Mouse (Mus musculus) heart, embryonic 13.5 days (tissue): ENCODE data around the gene Tbc1d25. TPM values are rescaled to one million over a fixed set of nuclear protein-coding genes. Genes with fewer than 3 reads are reported as not detected.
A peak's percentile ranks its signal among the peaks of the same experiment; 100 is the strongest.

Experiments used
- ATAC-seq: fragments of 200-750 bp; cut with Nextera tagmentation; 2 replicates; pipeline ENCODE4 v1.8.0; 2017; ENCODE audit warnings: moderate TSS enrichment; ENCODE audit not compliant: insufficient number of reproducible peaks, low FRiP score, low TSS enrichment; ENCODE audit errors: extremely low read depth
- H3K27ac ChIP-seq: fragments of 300-500 bp; sonication (generic); replicated peaks from 2 replicates; pipeline ENCODE4 v1.5.1; 2015; ENCODE audit warnings: moderate library complexity, mild to moderate bottlenecking, inconsistent platforms
- H3K27me3 ChIP-seq: fragments of 300-500 bp; sonication (generic); replicated peaks from 2 replicates; pipeline ENCODE4 v1.6.1; 2015; ENCODE audit warnings: mild to moderate bottlenecking, inconsistent platforms
- H3K36me3 ChIP-seq: fragments of 300-500 bp; sonication (generic); 2 replicates; pipeline ENCODE4 v1.6.1; 2015; ENCODE audit warnings: mild to moderate bottlenecking, inconsistent platforms
- H3K4me1 ChIP-seq: fragments of 300-500 bp; sonication (generic); 2 replicates; pipeline ENCODE4 v1.6.1; 2015; ENCODE audit warnings: inconsistent platforms
- H3K4me2 ChIP-seq: fragments of 300-500 bp; sonication (generic); 2 replicates; pipeline ENCODE4 v1.6.1; 2015; ENCODE audit warnings: inconsistent platforms, mild to moderate bottlenecking, moderate library complexity
- H3K4me3 ChIP-seq: fragments of 300-500 bp; sonication (generic); 2 replicates; pipeline ENCODE4 v1.5.1; 2015; ENCODE audit warnings: moderate library complexity, mild to moderate bottlenecking, inconsistent platforms
- H3K9ac ChIP-seq: fragments of 300-500 bp; sonication (generic); 2 replicates; pipeline ENCODE4 v1.6.1; 2015; ENCODE audit warnings: inconsistent platforms, mild to moderate bottlenecking, moderate library complexity
- H3K9me3 ChIP-seq: fragments of 300-500 bp; sonication (generic); 2 replicates; pipeline ENCODE4 v1.6.1; 2016; ENCODE audit warnings: inconsistent platforms
- WGBS: fragments of 180-500 bp; shearing (Covaris S2); methylation state at CpG from one replicate; pipeline ENCODE4 v1.1.7; 2015; ENCODE audit warnings: mixed read lengths; 5-methylcytosine and 5-hydroxymethylcytosine counted together
- polyA plus RNA-seq: library from polyadenylated mRNA; unstranded; fragments of >200 nt; fragmentation: Nextera tagmentation; extraction: Ambion mirVana; gene quantifications from 2 replicates; pipeline ENCODE4 v1.2.1, GENCODE M21; 2015

Tbc1d25 gene
- polyA plus RNA-seq, 1 experiment from 2014 or later: 9.0 TPM

DNA sequence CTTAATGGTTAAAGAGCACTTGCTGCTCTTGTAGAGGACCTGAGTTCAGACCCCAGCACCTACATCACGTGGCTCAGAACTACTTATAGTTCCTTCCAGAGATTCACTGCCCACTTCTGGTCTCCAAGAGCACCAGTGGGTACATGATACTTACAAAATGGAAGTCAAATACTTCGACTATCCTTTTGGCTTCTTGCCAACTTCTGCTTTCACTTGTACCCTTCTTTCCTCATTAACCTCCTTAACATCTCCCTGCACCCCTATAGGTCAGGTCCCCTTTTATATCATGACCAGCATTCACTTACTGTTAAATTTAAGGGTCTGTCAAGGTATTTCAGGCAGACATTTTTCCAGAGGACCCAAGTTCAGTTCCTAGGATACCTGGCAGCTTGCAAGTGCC, 40.1 kb downstream of the Tbc1d25 start:
- WGBS: 49% methylated on average over 2 of the region's 2 CpGs

GRCm38 (mm10) chrX:8132017-8132976, 43.7 kb downstream of the Tbc1d25 start, which contains the start of gene Wdr13:
Wdr13 (minus strand) TSS chrX:8132892.
- peak within 1 kb of the TSS; percentile 64 for H3K4me3 ChIP-seq
- peak within 1 kb of the TSS; percentile 81 for H3K9ac ChIP-seq
- H3K9me3 ChIP-seq: no peaks in the 10 kb centered on the region
- H3K4me2 ChIP-seq: peak within 1 kb of the TSS; percentile 69
- H3K36me3 ChIP-seq: peaks cover 36% of the 10 kb centered on the region
- H3K27ac ChIP-seq: peak within 1 kb of the TSS; percentile 98
- peak; percentile 90 for ATAC-seq
- 5% methylated on average over 40 of the region's 40 CpGs for WGBS
- peaks cover 7% of the 10 kb centered on the region; the same call in 1 of the 2 replicates for H3K4me1 ChIP-seq
- H3K27me3 ChIP-seq: no peaks in the 10 kb centered on the region

More for the DNA sequence above, 40.1 kb downstream of the Tbc1d25 start:
- H3K9me3 ChIP-seq: no peaks in the 10 kb centered on the region
- ATAC-seq: no peak
- H3K36me3 ChIP-seq: peaks cover 42% of the 10 kb centered on the region
- peaks cover 7% of the 10 kb centered on the region; the same call in 1 of the 2 replicates for H3K4me1 ChIP-seq
- no peak overlapping the region for H3K27ac ChIP-seq
- H3K9ac ChIP-seq: no peak overlapping the region
- no peak overlapping the region for H3K4me3 ChIP-seq
- H3K4me2 ChIP-seq: no peak overlapping the region
- no peaks in the 10 kb centered on the region for H3K27me3 ChIP-seq

DNA sequence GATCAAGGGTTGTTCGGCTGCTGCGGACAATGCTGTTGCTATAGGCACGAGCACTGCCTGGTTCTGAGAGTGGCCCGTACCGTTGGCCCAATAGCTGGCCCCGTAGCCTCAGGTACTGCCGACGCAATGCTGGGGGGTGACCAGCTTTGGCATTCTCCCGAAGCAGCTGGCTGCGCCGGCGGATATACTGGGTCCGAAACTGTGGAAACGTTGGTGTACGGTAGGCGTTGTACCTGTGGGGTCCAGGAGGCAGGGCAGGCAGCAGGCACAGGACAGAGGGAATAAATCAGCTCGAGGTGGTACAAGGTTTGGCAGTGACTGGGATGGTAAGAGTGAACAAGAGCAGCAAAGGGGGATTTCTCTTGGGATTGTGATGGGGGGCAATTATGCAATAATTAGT, 44.6 kb downstream of the Tbc1d25 start:
- Histone ChIP-seq H3K4me2 (peak overlapping the region; percentile 69), H3K4me1 (peaks cover 7% of the 10 kb centered on the region; the same call in 1 of the 2 replicates), H3K27ac (peak overlapping the region; percentile 98), H3K27me3 (no peaks in the 10 kb centered on the region), H3K36me3 (peaks cover 40% of the 10 kb centered on the region), H3K4me3 (peak overlapping the region; percentile 64), H3K9me3 (no peaks in the 10 kb centered on the region), H3K9ac (peak overlapping the region; percentile 81; the same call in 1 of the 2 replicates)
- 85% methylated on average over 17 of the region's 17 CpGs for WGBS
- no peak for ATAC-seq

- no peaks in the 10 kb centered on the region for H3K27me3 ChIP-seq
- 75% methylated on average over 7 of the region's 7 CpGs for WGBS
- no peaks in the 10 kb centered on the region for H3K9me3 ChIP-seq
- no peaks in the 10 kb centered on the region for H3K4me1 ChIP-seq
- no peak overlapping the region for H3K4me3 ChIP-seq
- H3K36me3 ChIP-seq: peaks cover 60% of the 10 kb centered on the region
- H3K27ac ChIP-seq: no peak overlapping the region
- no peak for ATAC-seq
- H3K9ac ChIP-seq: no peak overlapping the region
- no peak overlapping the region for H3K4me2 ChIP-seq
Observed at GRCm38 (mm10) chrX:8125235-8125634, 50.7 kb downstream of the Tbc1d25 start.

DNA sequence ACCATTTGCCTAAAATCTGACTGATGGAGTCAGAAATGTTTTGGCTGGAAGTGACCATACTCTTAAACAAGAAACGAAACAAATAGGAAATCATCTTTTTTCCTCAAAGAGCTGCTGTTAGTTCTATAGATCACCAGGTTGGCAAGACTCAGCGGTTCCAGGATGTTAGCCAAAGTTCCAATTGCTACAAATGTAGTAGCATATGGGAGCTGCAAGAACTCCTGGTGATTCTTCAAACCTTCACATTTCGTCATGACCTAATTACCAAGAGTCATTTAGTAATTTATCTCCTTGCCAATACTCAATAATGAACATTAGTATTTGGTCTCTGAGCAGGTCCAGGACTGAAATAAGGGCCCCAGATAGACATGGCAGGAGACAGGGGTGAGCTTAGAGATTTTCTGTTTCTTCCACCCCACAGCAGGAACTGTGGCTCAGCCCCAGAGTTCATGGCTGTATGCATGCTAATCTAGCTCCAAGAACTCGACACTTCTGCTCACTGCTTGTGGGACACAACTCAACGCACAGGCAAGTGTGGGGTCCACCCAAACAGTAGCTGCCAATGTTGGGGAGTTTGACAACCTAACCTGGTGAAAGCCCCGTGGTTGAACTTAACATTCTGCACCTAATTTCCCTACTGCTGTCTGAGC, 52.0 kb downstream of the Tbc1d25 start:
- Histone ChIP-seq H3K27me3 (no peaks in the 10 kb centered on the region), H3K36me3 (peaks cover 52% of the 10 kb centered on the region), H3K9me3 (no peaks in the 10 kb centered on the region), H3K27ac (no peak overlapping the region), H3K4me3 (no peak overlapping the region), H3K4me2 (no peak overlapping the region), H3K4me1 (no peaks in the 10 kb centered on the region), H3K9ac (no peak overlapping the region)
- 72% methylated on average over 6 of the region's 6 CpGs for WGBS
- no peak for ATAC-seq

DNA sequence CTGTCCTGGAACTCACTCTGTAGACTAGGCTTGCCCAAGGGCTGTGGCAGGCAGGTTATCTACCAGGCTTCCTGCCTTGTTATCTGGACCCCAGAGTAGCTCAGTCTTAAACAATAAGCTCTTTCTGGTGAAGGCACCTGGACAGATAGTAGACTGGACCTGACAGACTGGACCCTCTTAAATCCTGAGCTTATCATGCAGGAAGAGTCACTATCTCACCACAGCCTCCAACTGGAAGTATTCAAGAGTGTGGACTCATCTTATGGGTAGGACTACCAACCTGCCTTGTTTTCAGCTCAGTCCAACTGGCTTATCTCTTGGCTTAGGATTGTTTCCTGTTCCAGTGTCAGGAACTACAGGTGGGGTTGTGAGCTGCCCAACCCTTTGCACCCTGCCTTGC, 58.7 kb downstream of the Tbc1d25 start:
- H3K9ac ChIP-seq: no peak overlapping the region
- H3K27me3 ChIP-seq: no peaks in the 10 kb centered on the region
- H3K9me3 ChIP-seq: no peaks in the 10 kb centered on the region
- no peaks in the 10 kb centered on the region for H3K4me1 ChIP-seq
- no peak overlapping the region for H3K4me3 ChIP-seq
- no peak overlapping the region for H3K27ac ChIP-seq
- no peak for ATAC-seq
- H3K4me2 ChIP-seq: no peak overlapping the region
- 0 out of 2 replicates have a peak, but pooled peaks cover 5% of the 10 kb centered on the region for H3K36me3 ChIP-seq

DNA sequence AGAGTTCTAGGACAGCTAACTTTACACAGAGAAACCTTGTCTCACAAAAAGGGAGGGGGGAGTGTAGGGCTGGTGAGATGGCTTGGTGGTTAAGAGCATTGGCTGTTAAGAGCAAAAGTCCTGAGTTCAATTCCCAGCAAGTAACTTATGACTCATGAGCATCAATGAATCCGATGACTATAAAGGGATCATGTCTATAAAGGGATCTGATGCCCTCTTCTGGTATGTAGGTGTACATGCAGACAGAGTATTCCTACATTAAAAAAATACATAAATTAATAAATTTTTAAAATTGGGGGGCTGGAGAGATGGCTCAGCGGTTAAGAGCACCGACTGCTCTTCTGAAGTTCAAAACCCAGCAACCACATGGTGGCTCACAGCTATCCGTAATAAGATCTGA, 60.7 kb downstream of the Tbc1d25 start:
- Histone ChIP-seq H3K27me3 (no peaks in the 10 kb centered on the region), H3K4me3 (no peak overlapping the region), H3K4me2 (no peak overlapping the region), H3K4me1 (no peaks in the 10 kb centered on the region), H3K9me3 (no peaks in the 10 kb centered on the region), H3K36me3 (0 out of 2 replicates have a peak, but pooled peaks cover 5% of the 10 kb centered on the region), H3K9ac (no peak overlapping the region), H3K27ac (no peak overlapping the region)
- 64% methylated on average over 4 of the region's 4 CpGs for WGBS
- ATAC-seq: no peak

GRCm38 (mm10) chrX:8105019-8105418, 71.0 kb downstream of the Tbc1d25 start:
- no peaks in the 10 kb centered on the region for H3K4me1 ChIP-seq
- H3K27ac ChIP-seq: no peak overlapping the region
- H3K9me3 ChIP-seq: no peaks in the 10 kb centered on the region
- H3K27me3 ChIP-seq: no peaks in the 10 kb centered on the region
- H3K36me3 ChIP-seq: no peaks in the 10 kb centered on the region
- no peak overlapping the region for H3K4me3 ChIP-seq
- H3K9ac ChIP-seq: no peak overlapping the region
- no peak for ATAC-seq
- H3K4me2 ChIP-seq: no peak overlapping the region
- WGBS: 85% methylated on average over 3 of the region's 3 CpGs

Other genes starting within 250 kb of the Tbc1d25 start
- gene Eras, start 247.6 kb downstream of the Tbc1d25 start, polyA plus RNA-seq: not detected in 2 replicates
- gene Hdac6, start 228.3 kb downstream of the Tbc1d25 start, polyA plus RNA-seq: 22.8 and 24.9 TPM in 2 replicates
- gene Gata1, start 198.1 kb downstream of the Tbc1d25 start, polyA plus RNA-seq: 2.8 and 5.9 TPM in 2 replicates
- 0.38 and 0.53 TPM in 2 replicates for gene Glod5, start 157.7 kb downstream of the Tbc1d25 start, polyA plus RNA-seq
- gene Suv39h1, start 101.4 kb downstream of the Tbc1d25 start, polyA plus RNA-seq: 34.4 and 34.9 TPM in 2 replicates
- gene Was, start 85.7 kb downstream of the Tbc1d25 start, polyA plus RNA-seq: 0.24 and 0.33 TPM in 2 replicates
- 20.9 and 22.8 TPM in 2 replicates for gene Wdr13, start 43.3 kb downstream of the Tbc1d25 start, polyA plus RNA-seq
- gene Rbm3, start 30.3 kb downstream of the Tbc1d25 start, polyA plus RNA-seq: 323 and 335 TPM in 2 replicates
- gene Ebp, start 17.3 kb upstream of the Tbc1d25 start, polyA plus RNA-seq: 26.2 and 29.2 TPM in 2 replicates
- gene Porcn, start 30.3 kb upstream of the Tbc1d25 start, polyA plus RNA-seq: 3.7 and 3.9 TPM in 2 replicates
- 23.8 and 27.5 TPM in 2 replicates for gene Ftsj1, start 76.2 kb upstream of the Tbc1d25 start, polyA plus RNA-seq
- gene Slc38a5, start 95.0 kb upstream of the Tbc1d25 start, polyA plus RNA-seq: 24.1 and 24.6 TPM in 2 replicates
- gene Ssxb10, start 151.2 kb upstream of the Tbc1d25 start, polyA plus RNA-seq: not detected in 2 replicates
- not detected in 2 replicates for gene Ssxb9, start 190.8 kb upstream of the Tbc1d25 start, polyA plus RNA-seq
- gene Ssxb1, start 237.1 kb upstream of the Tbc1d25 start, polyA plus RNA-seq: not detected in 2 replicates